Mouse (Mus musculus): ENCODE results near the gene Rubcn. TPM values are rescaled to one million over a fixed set of nuclear protein-coding genes. Genes with fewer than 3 reads are reported as not detected.
A peak's percentile ranks its signal among the peaks of the same experiment; 100 is the strongest.

The Rubcn gene
- polyA plus RNA-seq, 1 experiment from 2014 or later = 12.4 TPM

- DNase-seq (ENCODE audit: low spot score) (no peak), ATAC-seq (ENCODE audit: insufficient number of reproducible peaks, low FRiP score, low TSS enrichment, low read depth) (no peak)
- WGBS = 76% methylated on average over 2 of the region's 2 CpGs
- Histone ChIP-seq H3K4me1 (ENCODE audit: control insufficient read depth, insufficient read depth, low read length) (no peaks in the 10 kb centered on the region), H3K4me3 (ENCODE audit: low read depth, low read length) (no peak overlapping the region), H3K36me3 (ENCODE audit: control insufficient read depth, insufficient read depth, low read length) (no peaks in the 10 kb centered on the region; the same call in 1 of the 2 replicates), H3K27ac (replicated peaks; ENCODE audit: low read depth, low read length) (no peak overlapping the region), H3K4me2 (ENCODE audit: low read depth, severe bottlenecking) (no peak overlapping the region), H3K9me3 (ENCODE audit: control insufficient read depth, low read length) (no peaks in the 10 kb centered on the region), H3K27me3 (ENCODE audit: control insufficient read depth, insufficient read depth, low read length) (no peaks in the 10 kb centered on the region), H3K9ac (ENCODE audit: low read length) (no peak overlapping the region)
Measured at GRCm38 (mm10) chr16:32906186-32906585, 28.6 kb upstream of the Rubcn start.

GRCm38 (mm10) chr16:32902051-32902428, 24.5 kb upstream of the Rubcn start:
- H3K27me3 ChIP-seq (ENCODE audit: control insufficient read depth, insufficient read depth, low read length) = no peaks in the 10 kb centered on the region
- peaks cover 5% of the 10 kb centered on the region; the same call in 1 of the 2 replicates for H3K36me3 ChIP-seq (ENCODE audit: control insufficient read depth, insufficient read depth, low read length)
- H3K4me1 ChIP-seq (ENCODE audit: control insufficient read depth, insufficient read depth, low read length) = no peaks in the 10 kb centered on the region
- H3K9ac ChIP-seq (ENCODE audit: low read length) = no peak overlapping the region
- no peaks in the 10 kb centered on the region for H3K9me3 ChIP-seq (ENCODE audit: control insufficient read depth, low read length)
- DNase-seq (ENCODE audit: low spot score) = no peak
- no peak for ATAC-seq (ENCODE audit: insufficient number of reproducible peaks, low FRiP score, low TSS enrichment, low read depth)
- 70% methylated on average over 3 of the region's 3 CpGs for WGBS
- no peak overlapping the region for H3K4me2 ChIP-seq (ENCODE audit: low read depth, severe bottlenecking)
- no peak overlapping the region for H3K4me3 ChIP-seq (ENCODE audit: low read depth, low read length)
- no peak overlapping the region for H3K27ac ChIP-seq (replicated peaks; ENCODE audit: low read depth, low read length)

GRCm38 (mm10) chr16:32901360-32902050, 23.9 kb upstream of the Rubcn start:
- Histone ChIP-seq H3K36me3 (ENCODE audit: control insufficient read depth, insufficient read depth, low read length) (peaks cover 5% of the 10 kb centered on the region; the same call in 1 of the 2 replicates), H3K9ac (ENCODE audit: low read length) (no peak overlapping the region), H3K4me3 (ENCODE audit: low read depth, low read length) (no peak overlapping the region), H3K27ac (replicated peaks; ENCODE audit: low read depth, low read length) (no peak overlapping the region), H3K27me3 (ENCODE audit: control insufficient read depth, insufficient read depth, low read length) (no peaks in the 10 kb centered on the region), H3K4me2 (ENCODE audit: low read depth, severe bottlenecking) (no peak overlapping the region), H3K9me3 (ENCODE audit: control insufficient read depth, low read length) (no peaks in the 10 kb centered on the region), H3K4me1 (ENCODE audit: control insufficient read depth, insufficient read depth, low read length) (no peaks in the 10 kb centered on the region)
- DNase-seq (ENCODE audit: low spot score) = no peak
- ATAC-seq (ENCODE audit: insufficient number of reproducible peaks, low FRiP score, low TSS enrichment, low read depth) = no peak
- WGBS = 92% methylated on average over 2 of the region's 2 CpGs

GRCm38 (mm10) chr16:32896126-32896525, 18.6 kb upstream of the Rubcn start:
- H3K36me3 ChIP-seq (ENCODE audit: control insufficient read depth, insufficient read depth, low read length) = peaks cover 14% of the 10 kb centered on the region; the same call in 1 of the 2 replicates
- H3K27ac ChIP-seq (replicated peaks; ENCODE audit: low read depth, low read length) = no peak overlapping the region
- H3K4me1 ChIP-seq (ENCODE audit: control insufficient read depth, insufficient read depth, low read length) = no peaks in the 10 kb centered on the region
- ATAC-seq (ENCODE audit: insufficient number of reproducible peaks, low FRiP score, low TSS enrichment, low read depth) (no peak), DNase-seq (ENCODE audit: low spot score) (no peak)
- H3K9me3 ChIP-seq (ENCODE audit: control insufficient read depth, low read length) = no peaks in the 10 kb centered on the region
- H3K4me3 ChIP-seq (ENCODE audit: low read depth, low read length) = no peak overlapping the region
- no peak overlapping the region for H3K9ac ChIP-seq (ENCODE audit: low read length)
- no peaks in the 10 kb centered on the region for H3K27me3 ChIP-seq (ENCODE audit: control insufficient read depth, insufficient read depth, low read length)
- no peak overlapping the region for H3K4me2 ChIP-seq (ENCODE audit: low read depth, severe bottlenecking)

GRCm38 (mm10) chr16:32889881-32890280, 12.3 kb upstream of the Rubcn start:
- Histone ChIP-seq H3K9ac (ENCODE audit: low read length) (no peak overlapping the region), H3K4me3 (ENCODE audit: low read depth, low read length) (no peak overlapping the region), H3K4me2 (ENCODE audit: low read depth, severe bottlenecking) (no peak overlapping the region), H3K9me3 (ENCODE audit: control insufficient read depth, low read length) (no peaks in the 10 kb centered on the region), H3K36me3 (ENCODE audit: control insufficient read depth, insufficient read depth, low read length) (peaks cover 6% of the 10 kb centered on the region; the same call in 1 of the 2 replicates), H3K27me3 (ENCODE audit: control insufficient read depth, insufficient read depth, low read length) (no peaks in the 10 kb centered on the region), H3K4me1 (ENCODE audit: control insufficient read depth, insufficient read depth, low read length) (no peaks in the 10 kb centered on the region), H3K27ac (replicated peaks; ENCODE audit: low read depth, low read length) (no peak overlapping the region)
- no peak for ATAC-seq (ENCODE audit: insufficient number of reproducible peaks, low FRiP score, low TSS enrichment, low read depth)
- no peak for DNase-seq (ENCODE audit: low spot score)
- 65% methylated on average over 2 of the region's 2 CpGs for WGBS

GRCm38 (mm10) chr16:32887996-32888395, 10.4 kb upstream of the Rubcn start:
- no peaks in the 10 kb centered on the region for H3K27me3 ChIP-seq (ENCODE audit: control insufficient read depth, insufficient read depth, low read length)
- no peaks in the 10 kb centered on the region for H3K4me1 ChIP-seq (ENCODE audit: control insufficient read depth, insufficient read depth, low read length)
- H3K27ac ChIP-seq (replicated peaks; ENCODE audit: low read depth, low read length) = no peak overlapping the region
- no peak overlapping the region for H3K9ac ChIP-seq (ENCODE audit: low read length)
- DNase-seq (ENCODE audit: low spot score) (no peak), ATAC-seq (ENCODE audit: insufficient number of reproducible peaks, low FRiP score, low TSS enrichment, low read depth) (no peak)
- H3K4me3 ChIP-seq (ENCODE audit: low read depth, low read length) = no peak overlapping the region
- WGBS = 88% methylated on average over 7 of the region's 7 CpGs
- no peak overlapping the region for H3K4me2 ChIP-seq (ENCODE audit: low read depth, severe bottlenecking)
- H3K9me3 ChIP-seq (ENCODE audit: control insufficient read depth, low read length) = no peaks in the 10 kb centered on the region
- peaks cover 6% of the 10 kb centered on the region; the same call in 1 of the 2 replicates for H3K36me3 ChIP-seq (ENCODE audit: control insufficient read depth, insufficient read depth, low read length)

GRCm38 (mm10) chr16:32881538-32881937, 4.0 kb upstream of the Rubcn start:
- DNase-seq (ENCODE audit: low spot score) (no peak), ATAC-seq (ENCODE audit: insufficient number of reproducible peaks, low FRiP score, low TSS enrichment, low read depth) (no peak)
- no peak overlapping the region for H3K9ac ChIP-seq (ENCODE audit: low read length)
- no peaks in the 10 kb centered on the region for H3K27me3 ChIP-seq (ENCODE audit: control insufficient read depth, insufficient read depth, low read length)
- H3K9me3 ChIP-seq (ENCODE audit: control insufficient read depth, low read length) = no peaks in the 10 kb centered on the region
- no peak overlapping the region for H3K4me2 ChIP-seq (ENCODE audit: low read depth, severe bottlenecking)
- H3K4me1 ChIP-seq (ENCODE audit: control insufficient read depth, insufficient read depth, low read length) = peaks cover 4% of the 10 kb centered on the region; the same call in 1 of the 2 replicates
- no peak overlapping the region for H3K27ac ChIP-seq (replicated peaks; ENCODE audit: low read depth, low read length)
- no peaks in the 10 kb centered on the region for H3K36me3 ChIP-seq (ENCODE audit: control insufficient read depth, insufficient read depth, low read length)
- 74% methylated on average over 7 of the region's 7 CpGs for WGBS
- H3K4me3 ChIP-seq (ENCODE audit: low read depth, low read length) = no peak overlapping the region

GRCm38 (mm10) chr16:32878972-32879926, 1.7 kb upstream of the Rubcn start:
- H3K9ac ChIP-seq (ENCODE audit: low read length) = no peak overlapping the region

More at GRCm38 (mm10) chr16:32878972-32879926, 1.7 kb upstream of the Rubcn start:
- Histone ChIP-seq H3K9me3 (ENCODE audit: control insufficient read depth, low read length) (no peaks in the 10 kb centered on the region), H3K4me1 (ENCODE audit: control insufficient read depth, insufficient read depth, low read length) (peaks cover 4% of the 10 kb centered on the region; the same call in 1 of the 2 replicates), H3K27ac (replicated peaks; ENCODE audit: low read depth, low read length) (no peak overlapping the region), H3K4me3 (ENCODE audit: low read depth, low read length) (peak overlapping the region; percentile 96), H3K36me3 (ENCODE audit: control insufficient read depth, insufficient read depth, low read length) (no peaks in the 10 kb centered on the region), H3K4me2 (ENCODE audit: low read depth, severe bottlenecking) (peak overlapping the region; percentile 81), H3K27me3 (ENCODE audit: control insufficient read depth, insufficient read depth, low read length) (no peaks in the 10 kb centered on the region)
- 87% methylated on average over 14 of the region's 14 CpGs for WGBS
- ATAC-seq (ENCODE audit: insufficient number of reproducible peaks, low FRiP score, low TSS enrichment, low read depth) = no peak
- DNase-seq (ENCODE audit: low spot score) = no peak

All from limb, embryonic 11.5 days (tissue).